Mouse (Mus musculus): ENCODE measurements around the gene Wwp2. TPM values are rescaled to one million over a fixed set of nuclear protein-coding genes. Genes with fewer than 3 reads are reported as not detected.

Wwp2 gene
- total and polyA plus RNA-seq, 3 experiments = 21.8 to 31.5 TPM; not detected in 1

DNA sequence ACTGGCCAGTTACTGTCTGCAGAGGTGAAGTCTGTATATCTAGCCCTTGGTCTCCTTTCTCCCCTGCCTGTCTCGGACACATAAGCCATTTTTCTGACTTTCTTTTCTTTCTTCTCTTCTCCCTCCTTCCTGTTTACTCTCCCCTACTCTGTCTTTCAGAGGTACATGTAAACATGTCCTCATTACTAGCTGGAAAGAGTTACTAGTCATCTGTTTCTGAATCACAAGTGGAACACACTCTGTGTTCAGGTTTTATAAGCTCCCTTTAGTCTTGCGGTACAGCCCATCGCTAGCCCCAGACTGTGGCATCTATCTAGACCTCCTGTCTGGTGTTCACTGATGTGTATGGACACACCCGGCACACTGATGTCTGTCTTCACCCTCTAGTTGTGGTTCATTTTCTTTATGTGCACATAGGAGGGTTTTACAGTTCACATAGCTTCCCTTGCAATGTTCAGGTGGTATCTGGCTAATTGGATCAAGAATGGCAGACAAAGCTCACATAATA is 12.3 kb downstream of the Wwp2 start:
- no peak for DNase-seq (ENCODE audit: low read depth, low spot score)
- Histone ChIP-seq H3K27me3 (ENCODE audit: control insufficient read depth in 1 of 2, insufficient read depth in 2 of 2, low read length in 2 of 2) (no peaks in the 10 kb centered on the region), H3K27ac (ENCODE audit: control insufficient read depth, low read depth, low read length) (no peak overlapping the region), H3K4me1 (ENCODE audit: control insufficient read depth in 1 of 2, insufficient read depth in 2 of 2, low read length in 2 of 2) (no peaks in the 10 kb centered on the region), H3K9ac (ENCODE audit: control insufficient read depth, low read depth, low read length, poor library complexity, severe bottlenecking) (no peak overlapping the region), H3K4me3 (ENCODE audit: control insufficient read depth in 1 of 2, insufficient read depth in 1 of 2, low read depth in 2 of 2, low read length in 2 of 2) (no peak overlapping the region), H3K79me2 (ENCODE audit: control insufficient read depth, insufficient read depth, low read length, poor library complexity) (no peaks in the 10 kb centered on the region), H3K9me3 (replicated peaks; ENCODE audit: insufficient read depth, low read length) (no peaks in the 10 kb centered on the region), H3K36me3 (ENCODE audit: control insufficient read depth in 1 of 2, insufficient read depth in 2 of 2, low read length in 2 of 2) (no peaks in the 10 kb centered on the region)
- TF ChIP-seq NELFE (IDR thresholded peaks at IDR 0.05; ENCODE audit: low read depth, low read length) (no peak), NRF1 (IDR thresholded peaks at IDR 0.05; ENCODE audit: insufficient read depth, low read depth, low read length, poor library complexity, severe bottlenecking) (no peak), CHD2 (IDR thresholded peaks at IDR 0.05; ENCODE audit: low read length) (no peak), ZC3H11A (IDR thresholded peaks at IDR 0.05; ENCODE audit: low read depth, low read length) (no peak), MYB (IDR thresholded peaks at IDR 0.05; ENCODE audit: low read depth, low read length) (no peak), MXI1 (IDR thresholded peaks at IDR 0.05; ENCODE audit: low read depth, low read length) (no peak), EP300 (IDR thresholded peaks at IDR 0.05; ENCODE audit: low read depth in 1 of 2, low read length in 2 of 2) (no peak), BHLHE40 (IDR thresholded peaks at IDR 0.05; ENCODE audit: borderline replicate concordance, low read depth, low read length) (no peak), HCFC1 (IDR thresholded peaks at IDR 0.05; ENCODE audit: low read depth, low read length) (no peak), MYC (IDR thresholded peaks at IDR 0.05; ENCODE audit: low read depth, low read length) (no peak), GABPA (IDR thresholded peaks at IDR 0.05; ENCODE audit: low read depth, low read length) (no peak), RCOR1 (IDR thresholded peaks at IDR 0.05; ENCODE audit: low read depth, low read length) (no peak)

DNA sequence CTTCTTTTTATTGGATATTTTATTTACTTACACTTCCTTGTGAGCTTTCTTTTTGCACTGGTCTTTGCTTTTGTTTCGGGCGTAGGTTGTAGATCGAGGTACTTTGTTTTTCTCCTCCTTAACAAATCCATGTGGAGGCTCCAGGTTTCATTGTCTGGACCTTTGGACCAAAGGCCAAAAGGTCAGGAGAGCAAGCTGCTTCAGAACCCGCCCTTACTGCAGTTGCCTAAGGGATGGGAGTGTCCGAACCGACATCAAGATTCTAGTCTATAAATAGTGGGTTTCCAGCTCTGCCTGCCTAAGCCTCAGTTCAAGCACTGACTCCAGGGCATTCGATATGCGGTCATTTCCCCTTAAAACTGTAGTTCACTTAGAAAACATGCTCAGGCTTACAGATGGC is 13.0 kb downstream of the Wwp2 start:
- H3K9ac ChIP-seq (ENCODE audit: control insufficient read depth, low read depth, low read length, poor library complexity, severe bottlenecking) = no peak overlapping the region
- no peaks in the 10 kb centered on the region for H3K79me2 ChIP-seq (ENCODE audit: control insufficient read depth, insufficient read depth, low read length, poor library complexity)
- TF ChIP-seq MYB (IDR thresholded peaks at IDR 0.05; ENCODE audit: low read depth, low read length) (no peak), RCOR1 (IDR thresholded peaks at IDR 0.05; ENCODE audit: low read depth, low read length) (no peak), TCF12 (IDR thresholded peaks at IDR 0.05; ENCODE audit: low read depth, low read length) (no peak), JUND (IDR thresholded peaks at IDR 0.05; ENCODE audit: low read depth, low read length) (no peak), ZC3H11A (IDR thresholded peaks at IDR 0.05; ENCODE audit: low read depth, low read length) (no peak), SIN3A (IDR thresholded peaks at IDR 0.05; ENCODE audit: low read length) (no peak), CHD2 (IDR thresholded peaks at IDR 0.05; ENCODE audit: low read length) (no peak), TBP (IDR thresholded peaks at IDR 0.05; ENCODE audit: low read depth, low read length) (no peak), POLR2A (IDR thresholded peaks at IDR 0.05; ENCODE audit: control insufficient read depth in 1 of 2, insufficient read depth in 1 of 2, low read depth in 1 of 2, low read length in 2 of 2, poor library complexity in 1 of 2) (no peak), ZMIZ1 (IDR thresholded peaks at IDR 0.05; ENCODE audit: low read depth, low read length) (no peak)
- H3K9me3 ChIP-seq (replicated peaks; ENCODE audit: insufficient read depth, low read length) = no peaks in the 10 kb centered on the region
- no peaks in the 10 kb centered on the region for H3K27me3 ChIP-seq (ENCODE audit: control insufficient read depth in 1 of 2, insufficient read depth in 2 of 2, low read length in 2 of 2)
- no peak overlapping the region for H3K4me3 ChIP-seq (ENCODE audit: control insufficient read depth in 1 of 2, insufficient read depth in 1 of 2, low read depth in 2 of 2, low read length in 2 of 2)
- no peak overlapping the region for H3K27ac ChIP-seq (ENCODE audit: control insufficient read depth, low read depth, low read length)
- no peak for DNase-seq (ENCODE audit: low read depth, low spot score)
- no peaks in the 10 kb centered on the region for H3K4me1 ChIP-seq (ENCODE audit: control insufficient read depth in 1 of 2, insufficient read depth in 2 of 2, low read length in 2 of 2)
- H3K36me3 ChIP-seq (ENCODE audit: control insufficient read depth in 1 of 2, insufficient read depth in 2 of 2, low read length in 2 of 2) = no peaks in the 10 kb centered on the region

Data from MEL (cell line).